Mouse (Mus musculus): ENCODE results near the gene Cx3cl1. TPM values are rescaled to one million over a fixed set of nuclear protein-coding genes. Genes with fewer than 3 reads are reported as not detected.

Gene Cx3cl1
- total and polyA plus RNA-seq, 3 experiments = 0.38 TPM; not detected in 2

GRCm38 (mm10) chr8:94754486-94754885 lies 17.3 kb upstream of the Cx3cl1 start:
- H3K4me3 ChIP-seq (ENCODE audit: low read depth, low read length) = no peak overlapping the region
- H3K4me1 ChIP-seq (ENCODE audit: insufficient read depth, low read depth, low read length) = no peaks in the 10 kb centered on the region
- no peak for TF ChIP-seq GATA2 (IDR thresholded peaks at IDR 0.05; ENCODE audit: borderline replicate concordance, low read depth, low read length)
- TF ChIP-seq TAL1 (conservative IDR thresholded peaks at IDR 0.05; ENCODE audit: low read depth, low read length) = no peak
- TF ChIP-seq CTCF (IDR thresholded peaks at IDR 0.05; ENCODE audit: low read depth, low read length) = no peak
- no peak for TF ChIP-seq POLR2AphosphoS5 (IDR thresholded peaks at IDR 0.05; ENCODE audit: insufficient replicate concordance, low read depth, low read length)
- TF ChIP-seq GATA1 (IDR thresholded peaks at IDR 0.05; ENCODE audit: borderline replicate concordance, low read length) = no peak
- no peak for DNase-seq (ENCODE audit: low spot score)
- no peaks in the 10 kb centered on the region for H3K36me3 ChIP-seq (replicated peaks)
- no peak for ATAC-seq (ENCODE audit: extremely low read depth, insufficient number of reproducible peaks, low FRiP score, poor library complexity, severe bottlenecking)
- peaks cover 20% of the 10 kb centered on the region for H3K27me3 ChIP-seq (ENCODE audit: insufficient read depth, low read length)
- H3K9me3 ChIP-seq (replicated peaks) = no peaks in the 10 kb centered on the region

DNA sequence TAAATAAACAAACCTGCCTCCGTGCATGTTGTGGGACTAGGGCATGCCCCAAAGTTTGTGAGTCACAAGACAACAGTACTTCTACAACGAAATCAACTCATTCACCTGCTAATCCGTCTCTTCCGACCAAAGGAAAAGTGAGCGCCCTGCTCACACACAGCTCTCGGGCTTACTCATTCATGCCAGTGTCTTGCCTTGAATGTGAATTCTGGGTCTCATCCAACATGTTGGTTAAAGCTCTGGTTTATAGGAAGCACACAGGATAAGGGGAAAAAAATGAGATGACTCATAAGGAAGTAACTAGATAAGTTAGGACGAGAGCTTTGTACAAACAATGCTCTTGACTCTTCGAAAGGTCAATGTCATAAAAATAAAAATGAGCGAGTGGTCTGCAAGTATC lies 4.8 kb upstream of the Cx3cl1 start:
- Histone ChIP-seq H3K4me1 (ENCODE audit: insufficient read depth, low read depth, low read length) (no peaks in the 10 kb centered on the region), H3K9me3 (replicated peaks) (no peaks in the 10 kb centered on the region)

GRCm38 (mm10) chr8:94770945-94771344 lies 864 bp upstream of the Cx3cl1 start:
- Histone ChIP-seq H3K27me3 (ENCODE audit: insufficient read depth, low read length) (peaks cover 46% of the 10 kb centered on the region), H3K36me3 (replicated peaks) (no peaks in the 10 kb centered on the region), H3K4me3 (ENCODE audit: low read depth, low read length) (no peak overlapping the region), H3K9me3 (replicated peaks) (no peaks in the 10 kb centered on the region), H3K4me1 (ENCODE audit: insufficient read depth, low read depth, low read length) (no peaks in the 10 kb centered on the region)
- ATAC-seq (ENCODE audit: extremely low read depth, insufficient number of reproducible peaks, low FRiP score, poor library complexity, severe bottlenecking) (no peak), DNase-seq (ENCODE audit: low spot score) (no peak)
- TF ChIP-seq GATA2 (IDR thresholded peaks at IDR 0.05; ENCODE audit: borderline replicate concordance, low read depth, low read length) = no peak
- no peak for TF ChIP-seq CTCF (IDR thresholded peaks at IDR 0.05; ENCODE audit: low read depth, low read length)
- no peak for TF ChIP-seq TAL1 (conservative IDR thresholded peaks at IDR 0.05; ENCODE audit: low read depth, low read length)
- TF ChIP-seq POLR2AphosphoS5 (IDR thresholded peaks at IDR 0.05; ENCODE audit: insufficient replicate concordance, low read depth, low read length) = no peak
- TF ChIP-seq GATA1 (IDR thresholded peaks at IDR 0.05; ENCODE audit: borderline replicate concordance, low read length) = no peak

More for the DNA sequence above, 4.8 kb upstream of the Cx3cl1 start:
- Histone ChIP-seq H3K4me3 (ENCODE audit: low read depth, low read length) (no peak overlapping the region), H3K27me3 (ENCODE audit: insufficient read depth, low read length) (peaks cover 31% of the 10 kb centered on the region), H3K36me3 (replicated peaks) (no peaks in the 10 kb centered on the region)
- DNase-seq (ENCODE audit: low spot score) (no peak), ATAC-seq (ENCODE audit: extremely low read depth, insufficient number of reproducible peaks, low FRiP score, poor library complexity, severe bottlenecking) (no peak)
- TF ChIP-seq GATA1 (IDR thresholded peaks at IDR 0.05; ENCODE audit: borderline replicate concordance, low read length) = no peak
- TF ChIP-seq CTCF (IDR thresholded peaks at IDR 0.05; ENCODE audit: low read depth, low read length) = no peak
- no peak for TF ChIP-seq POLR2AphosphoS5 (IDR thresholded peaks at IDR 0.05; ENCODE audit: insufficient replicate concordance, low read depth, low read length)
- TF ChIP-seq TAL1 (conservative IDR thresholded peaks at IDR 0.05; ENCODE audit: low read depth, low read length) = no peak
- TF ChIP-seq GATA2 (IDR thresholded peaks at IDR 0.05; ENCODE audit: borderline replicate concordance, low read depth, low read length) = no peak

- H3K4me1 ChIP-seq (ENCODE audit: insufficient read depth, low read depth, low read length) = no peaks in the 10 kb centered on the region
Measured at GRCm38 (mm10) chr8:94773048-94773447, 1.2 kb downstream of the Cx3cl1 start.

DNA sequence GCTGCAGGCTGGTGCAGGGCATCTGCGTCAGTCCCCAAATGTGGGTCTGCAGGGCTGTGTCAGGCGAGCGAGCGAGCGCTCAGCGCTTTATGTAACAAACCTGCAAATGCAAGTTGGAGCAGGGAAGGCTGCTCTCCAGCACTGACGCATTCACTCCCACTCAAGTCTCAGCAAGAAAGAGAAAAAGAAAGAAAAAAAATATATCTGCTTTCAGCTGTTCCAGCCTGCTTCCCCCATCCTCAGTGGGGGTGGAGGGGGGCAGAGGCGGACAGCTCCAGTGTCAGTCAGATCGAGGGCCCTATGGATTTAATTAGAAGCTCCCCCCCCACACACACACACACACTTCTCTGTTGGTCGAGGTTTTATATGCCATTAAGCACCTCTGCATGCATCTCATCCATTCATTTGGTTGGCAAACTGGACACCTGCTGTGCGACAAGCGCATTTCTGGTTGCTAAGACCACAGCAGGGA lies 1.9 kb downstream of the Cx3cl1 start:
- H3K4me1 ChIP-seq (ENCODE audit: insufficient read depth, low read depth, low read length) = no peaks in the 10 kb centered on the region
- H3K4me3 ChIP-seq (ENCODE audit: low read depth, low read length) = no peak overlapping the region
- ATAC-seq (ENCODE audit: extremely low read depth, insufficient number of reproducible peaks, low FRiP score, poor library complexity, severe bottlenecking) (no peak), DNase-seq (ENCODE audit: low spot score) (no peak)
- H3K27me3 ChIP-seq (ENCODE audit: insufficient read depth, low read length) = peaks cover 45% of the 10 kb centered on the region
- no peaks in the 10 kb centered on the region for H3K9me3 ChIP-seq (replicated peaks)
- TF ChIP-seq GATA1 (IDR thresholded peaks at IDR 0.05; ENCODE audit: borderline replicate concordance, low read length) = no peak
- no peak for TF ChIP-seq POLR2AphosphoS5 (IDR thresholded peaks at IDR 0.05; ENCODE audit: insufficient replicate concordance, low read depth, low read length)
- no peaks in the 10 kb centered on the region for H3K36me3 ChIP-seq (replicated peaks)

More at GRCm38 (mm10) chr8:94773048-94773447, 1.2 kb downstream of the Cx3cl1 start:
- H3K4me3 ChIP-seq (ENCODE audit: low read depth, low read length) = no peak overlapping the region
- no peaks in the 10 kb centered on the region for H3K9me3 ChIP-seq (replicated peaks)
- ATAC-seq (ENCODE audit: extremely low read depth, insufficient number of reproducible peaks, low FRiP score, poor library complexity, severe bottlenecking) (no peak), DNase-seq (ENCODE audit: low spot score) (no peak)
- peaks cover 43% of the 10 kb centered on the region for H3K27me3 ChIP-seq (ENCODE audit: insufficient read depth, low read length)
- no peak for TF ChIP-seq TAL1 (conservative IDR thresholded peaks at IDR 0.05; ENCODE audit: low read depth, low read length)
- no peak for TF ChIP-seq POLR2AphosphoS5 (IDR thresholded peaks at IDR 0.05; ENCODE audit: insufficient replicate concordance, low read depth, low read length)
- no peak for TF ChIP-seq GATA1 (IDR thresholded peaks at IDR 0.05; ENCODE audit: borderline replicate concordance, low read length)
- no peak for TF ChIP-seq GATA2 (IDR thresholded peaks at IDR 0.05; ENCODE audit: borderline replicate concordance, low read depth, low read length)
- H3K36me3 ChIP-seq (replicated peaks) = no peaks in the 10 kb centered on the region

GRCm38 (mm10) chr8:94774601-94775000 lies 2.8 kb downstream of the Cx3cl1 start:
- TF ChIP-seq GATA2 (IDR thresholded peaks at IDR 0.05; ENCODE audit: borderline replicate concordance, low read depth, low read length) (no peak), TAL1 (conservative IDR thresholded peaks at IDR 0.05; ENCODE audit: low read depth, low read length) (no peak), CTCF (IDR thresholded peaks at IDR 0.05; ENCODE audit: low read depth, low read length) (no peak), GATA1 (IDR thresholded peaks at IDR 0.05; ENCODE audit: borderline replicate concordance, low read length) (no peak), POLR2AphosphoS5 (IDR thresholded peaks at IDR 0.05; ENCODE audit: insufficient replicate concordance, low read depth, low read length) (no peak)
- no peaks in the 10 kb centered on the region for H3K36me3 ChIP-seq (replicated peaks)
- DNase-seq (ENCODE audit: low spot score) = no peak
- ATAC-seq (ENCODE audit: extremely low read depth, insufficient number of reproducible peaks, low FRiP score, poor library complexity, severe bottlenecking) = no peak
- H3K4me1 ChIP-seq (ENCODE audit: insufficient read depth, low read depth, low read length) = no peaks in the 10 kb centered on the region
- H3K4me3 ChIP-seq (ENCODE audit: low read depth, low read length) = no peak overlapping the region
- no peaks in the 10 kb centered on the region for H3K9me3 ChIP-seq (replicated peaks)
- peaks cover 43% of the 10 kb centered on the region for H3K27me3 ChIP-seq (ENCODE audit: insufficient read depth, low read length)
